Mouse (Mus musculus): Measurements from ENCODE around the gene Mymx. TPM values are rescaled to one million over a fixed set of nuclear protein-coding genes. Genes with fewer than 3 reads are reported as not detected.

Mymx gene
- total RNA-seq, 2 experiments from 2014 or later, result not detected

GRCm38 (mm10) chr17:45612921-45613320 is 11.0 kb upstream of the Mymx start:
- no peak for DNase-seq (ENCODE audit: low spot score in 2 of 2)
- intact Hi-C loops (cut with DNase I), result no loop called here

GRCm38 (mm10) chr17:45612008-45612407 is 10.1 kb upstream of the Mymx start:
- intact Hi-C loops (cut with DNase I), result no loop called here
- no peak for DNase-seq (ENCODE audit: low spot score in 2 of 2)

GRCm38 (mm10) chr17:45610144-45610866 is 8.4 kb upstream of the Mymx start:
- DNase-seq (ENCODE audit: low spot score in 2 of 2), result no peak
- intact Hi-C loops (cut with DNase I), result no loop called here

GRCm38 (mm10) chr17:45608396-45608795 is 6.5 kb upstream of the Mymx start:
- no peak for DNase-seq (ENCODE audit: low spot score in 2 of 2)
- intact Hi-C loops (cut with DNase I), result no loop called here

- no peak for DNase-seq (ENCODE audit: low spot score in 2 of 2)
- intact Hi-C loops (cut with DNase I), result no loop called here
Measured at GRCm38 (mm10) chr17:45606992-45607879, 5.3 kb upstream of the Mymx start.

- intact Hi-C loops (cut with DNase I), result no loop called here
- no peak for DNase-seq (ENCODE audit: low spot score in 2 of 2)
Measured at GRCm38 (mm10) chr17:45602984-45603383, 1.1 kb upstream of the Mymx start.

- DNase-seq (ENCODE audit: low spot score in 2 of 2), result no peak
- intact Hi-C loops (cut with DNase I), result no loop called here
Measured at GRCm38 (mm10) chr17:45601325-45601724, 577 bp downstream of the Mymx start.

- intact Hi-C loops (cut with DNase I), result no loop called here
- DNase-seq (ENCODE audit: low spot score in 2 of 2), result no peak
Measured at GRCm38 (mm10) chr17:45600267-45600666, 1.6 kb downstream of the Mymx start.

- intact Hi-C loops (cut with DNase I), result loop anchor here (5.0 to 10.0 kb wide), 2 partner anchors 33 to 555 kb away; partner anchors contain the start of gene Mad2l1bp
- DNase-seq (ENCODE audit: low spot score in 2 of 2), result no peak
Measured at GRCm38 (mm10) chr17:45599446-45600242, 2.3 kb downstream of the Mymx start, which contains the start of gene Slc29a1. TSS of gene Slc29a1 (minus strand) at chr17:45599606.

GRCm38 (mm10) chr17:45598891-45599290 is 3.0 kb downstream of the Mymx start:
- intact Hi-C loops (cut with DNase I), result loop anchor here (5.0 to 10.0 kb wide), 2 partner anchors 33 to 556 kb away; partner anchors contain the start of gene Mad2l1bp
- DNase-seq (ENCODE audit: low spot score in 2 of 2), result no peak

- DNase-seq (ENCODE audit: low spot score in 2 of 2), result no peak
- intact Hi-C loops (cut with DNase I), result loop anchor here (5.0 to 10.0 kb wide), 2 partner anchors 34 to 556 kb away; partner anchors contain the start of gene Mad2l1bp
Measured at GRCm38 (mm10) chr17:45598376-45598775, 3.5 kb downstream of the Mymx start.

GRCm38 (mm10) chr17:45597787-45598186 is 4.1 kb downstream of the Mymx start:
- intact Hi-C loops (cut with DNase I), result loop anchor here (5.0 to 10.0 kb wide), 2 partner anchors 35 to 557 kb away; partner anchors contain the start of gene Mad2l1bp

GRCm38 (mm10) chr17:45596631-45597396 is 5.1 kb downstream of the Mymx start:
- DNase-seq (ENCODE audit: low spot score in 2 of 2), result peak in 1 of 2 experiments; percentile 69

More at GRCm38 (mm10) chr17:45597787-45598186, 4.1 kb downstream of the Mymx start:
- DNase-seq (ENCODE audit: low spot score in 2 of 2), result no peak

GRCm38 (mm10) chr17:45595736-45596390 is 6.0 kb downstream of the Mymx start:
- intact Hi-C loops (cut with DNase I), result loop anchor here (5.0 to 10.0 kb wide), 2 partner anchors 36 to 559 kb away; partner anchors contain the start of gene Mad2l1bp
- no peak for DNase-seq (ENCODE audit: low spot score in 2 of 2)

More at GRCm38 (mm10) chr17:45596631-45597396, 5.1 kb downstream of the Mymx start:
- intact Hi-C loops (cut with DNase I), result loop anchor here (5.0 to 10.0 kb wide), 2 partner anchors 35 to 558 kb away; partner anchors contain the start of gene Mad2l1bp

- intact Hi-C loops (cut with DNase I), result loop anchor here (5.0 to 10.0 kb wide), 2 partner anchors 37 to 560 kb away; partner anchors contain the start of gene Mad2l1bp
- peak in 1 of 2 experiments; percentile 54 for DNase-seq (ENCODE audit: low spot score in 2 of 2)
Measured at GRCm38 (mm10) chr17:45594881-45595735, 6.8 kb downstream of the Mymx start.

- no peak for DNase-seq (ENCODE audit: low spot score in 2 of 2)
Measured at GRCm38 (mm10) chr17:45594195-45594594, 7.7 kb downstream of the Mymx start.

GRCm38 (mm10) chr17:45593479-45593878 is 8.4 kb downstream of the Mymx start:
- DNase-seq (ENCODE audit: low spot score in 2 of 2), result no peak
- intact Hi-C loops (cut with DNase I), result loop anchor here (10.0 kb wide), 1 partner anchor 561 kb away; the partner anchor contains the start of gene Mad2l1bp

More at GRCm38 (mm10) chr17:45594195-45594594, 7.7 kb downstream of the Mymx start:
- intact Hi-C loops (cut with DNase I), result loop anchor here (10.0 kb wide), 1 partner anchor 561 kb away; the partner anchor contains the start of gene Mad2l1bp

Data from left cerebral cortex, postnatal 25 days (tissue).